Mouse (Mus musculus) erythroblast, embryonic 14.5 days (primary cell): ENCODE results near the gene Ralgps2.

ENCODE experiments used
- GATA1 ChIP-seq: IDR thresholded peaks from 2 replicates; pipeline ENCODE4 v1.6.1; 2012; ENCODE audit warnings: low read length, inconsistent platforms, mixed read lengths
- TAL1 ChIP-seq: IDR thresholded peaks from 3 replicates; pipeline ENCODE4 v1.6.1; 2012; ENCODE audit warnings: low read length, inconsistent platforms, mixed read lengths

GRCm38 (mm10) chr1:156917460-156917859 is 22.0 kb downstream of the Ralgps2 start:
- TF ChIP-seq TAL1 (no peak), GATA1 (no peak)
